ENCODE assay signal across 8 mouse cellular contexts in the genomic region with DNA sequence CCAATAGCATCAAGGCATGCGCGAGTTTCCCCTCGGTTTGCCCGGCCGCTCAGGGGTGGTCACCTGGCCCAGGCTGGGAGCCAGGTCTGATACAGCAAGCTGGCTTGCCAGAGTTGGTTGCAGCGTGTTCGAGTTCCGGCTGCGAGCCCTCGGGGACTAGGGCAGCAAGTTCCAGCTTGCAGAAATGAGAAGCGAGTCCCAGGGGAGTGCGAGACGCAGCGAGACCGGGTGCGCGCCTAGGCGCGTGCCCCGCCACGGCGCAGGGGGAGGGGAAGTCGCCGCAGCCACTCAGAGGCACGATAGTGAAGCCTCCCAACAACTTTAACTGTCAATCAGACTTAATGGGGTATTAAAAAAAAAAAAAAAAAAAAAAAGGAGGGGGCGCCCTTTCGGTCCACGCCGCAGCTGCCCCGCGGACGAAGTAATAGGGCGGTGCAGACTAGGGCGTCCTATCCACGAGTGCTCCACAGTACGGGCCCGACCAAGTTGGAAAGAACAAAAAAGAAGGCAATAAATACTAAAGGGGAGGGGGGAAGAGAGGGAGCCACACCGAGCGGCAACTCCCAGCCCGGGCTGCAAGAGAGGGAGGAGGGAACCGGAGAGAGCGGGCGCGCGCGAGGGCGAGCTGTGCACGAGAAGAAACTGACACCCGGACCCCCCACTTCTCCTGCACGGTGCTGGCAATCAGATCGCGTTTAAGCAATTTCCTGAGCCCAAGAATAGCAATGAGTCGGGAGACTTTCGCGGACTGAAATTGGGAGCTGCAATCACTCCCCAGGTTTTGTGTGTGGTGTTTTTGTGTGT. TPM values are rescaled to one million over a fixed set of nuclear protein-coding genes. Genes with fewer than 3 reads are reported as not detected.
DNase-seq lines count a peak whose midpoint lies in the region; ATAC-seq and TF ChIP-seq lines count a peak whose summit lies in the region.

TSS of gene Dhrs3 (plus strand) at position 695 of the 804 bp plus-strand sequence.

- H3K9ac ChIP-seq in ES-E14 (ENCODE audit: insufficient read depth, low read depth, low read length, poor library complexity, severe bottlenecking) = peak within 1 kb of the TSS; percentile 55
- peak within 1 kb of the TSS; percentile 94 for H3K9ac ChIP-seq in lung, postnatal 0 days (replicated peaks; ENCODE audit: low read depth)

- under 1% methylated on average over 54 of the region's 55 CpGs for WGBS in cerebellum, adult 2 months
- WGBS in lung, postnatal 0 days = 2% methylated on average over 55 of the region's 55 CpGs

- H3K4me3 ChIP-seq in ES-E14 (ENCODE audit: insufficient read depth in 1 of 2, low read depth in 1 of 2, low read length in 2 of 2, poor library complexity in 1 of 2, severe bottlenecking in 1 of 2) = peak within 1 kb of the TSS; percentile 69 to 70
- peak within 1 kb of the TSS; percentile 58 for H3K4me3 ChIP-seq in cerebellum, adult 2 months (replicated peaks; ENCODE audit: insufficient read depth, low read depth, low read length)
- H3K4me3 ChIP-seq in lung, postnatal 0 days (ENCODE audit: low read depth, low read length) = peak within 1 kb of the TSS; percentile 86

- TF ChIP-seq EP300 in lung, postnatal 0 days (IDR thresholded peaks at IDR 0.05) = peak; percentile 53

- TF ChIP-seq CTCF in cerebellum, adult 2 months (IDR thresholded peaks at IDR 0.05; ENCODE audit: borderline replicate concordance, insufficient read depth, low read depth, low read length) = no peak
- peak; percentile 34; the same call in 1 of the 2 replicates for TF ChIP-seq CTCF in lung, postnatal 0 days (IDR thresholded peaks at IDR 0.05)

- no peak for DNase-seq in ES-E14 (ENCODE audit: low read depth, low spot score)
- peak; percentile 52 to 56 for DNase-seq in cerebellum, adult 2 months
- peak; percentile 79 for DNase-seq in forelimb bud, embryonic 11.5 days (ENCODE audit: low read depth, low spot score)
- DNase-seq in heart, postnatal 4 days = peak; percentile 88
- peak; percentile 43 to 51 for DNase-seq in layer of hippocampus, adult 8-10 months (ENCODE audit: low spot score in 2 of 2)
- DNase-seq in lung, postnatal 0 days (ENCODE audit: low spot score) = peak; percentile 97
- DNase-seq in ovary, postnatal 10 days (ENCODE audit: low spot score) = peak; percentile 63
- DNase-seq in thymus, postnatal 10 days (ENCODE audit: low spot score in 2 of 2) = peak; percentile 90

- ATAC-seq in lung, postnatal 0 days = peak; percentile 76

- in situ Hi-C loops in ES-E14 (cut with MboI; ENCODE audit: low sequenced_read_pairs in 2 of 2, unreplicated experiment in 2 of 2) = loop anchor here (25.0 kb wide), 2 partner anchors 395 to 595 kb away; no protein-coding TSS in a partner anchor

- no peaks in the 10 kb centered on the region for H3K9me3 ChIP-seq in ES-E14 (ENCODE audit: control insufficient read depth, insufficient read depth, low read depth, low read length)
- no peaks in the 10 kb centered on the region for H3K9me3 ChIP-seq in lung, postnatal 0 days (ENCODE audit: low read length)

- no peaks in the 10 kb centered on the region for H3K27me3 ChIP-seq in cerebellum, adult 2 months (ENCODE audit: control insufficient read depth, insufficient read depth, low read length)
- H3K27me3 ChIP-seq in lung, postnatal 0 days (replicated peaks; ENCODE audit: insufficient read depth, low read length) = no peaks in the 10 kb centered on the region

- peaks cover 0 to 13% of the 10 kb centered on the region in 2 experiments; a peak in 1 of 4 replicates for H3K4me1 ChIP-seq in ES-E14 (ENCODE audit: control insufficient read depth in 2 of 2, insufficient read depth in 2 of 2, low read length in 2 of 2, poor library complexity in 1 of 2)
- H3K4me1 ChIP-seq in cerebellum, adult 2 months (ENCODE audit: control insufficient read depth, insufficient read depth, low read length) = peaks cover 10% of the 10 kb centered on the region; the same call in 1 of the 2 replicates
- H3K4me1 ChIP-seq in lung, postnatal 0 days (ENCODE audit: insufficient read depth, low read depth, low read length) = peaks cover 18% of the 10 kb centered on the region; the same call in 1 of the 2 replicates

- no peaks in the 10 kb centered on the region for H3K36me3 ChIP-seq in ES-E14 (ENCODE audit: control insufficient read depth, insufficient read depth, low read length, poor library complexity, severe bottlenecking)
- H3K36me3 ChIP-seq in lung, postnatal 0 days (ENCODE audit: insufficient read depth, low read length) = no peaks in the 10 kb centered on the region

- peak within 1 kb of the TSS; percentile 81 for H3K4me2 ChIP-seq in lung, postnatal 0 days (replicated peaks; ENCODE audit: low read depth, low read length)

- no peak within 1 kb of the TSS for H3K27ac ChIP-seq in ES-E14 (ENCODE audit: insufficient read depth, low read depth, low read length, poor library complexity, severe bottlenecking)
- H3K27ac ChIP-seq in cerebellum, adult 2 months (ENCODE audit: insufficient read depth, low read length) = no peak within 1 kb of the TSS
- peak within 1 kb of the TSS; percentile 96 for H3K27ac ChIP-seq in lung, postnatal 0 days (ENCODE audit: low read length)

- TF ChIP-seq POLR2A in cerebellum, adult 2 months (IDR thresholded peaks at IDR 0.05; ENCODE audit: borderline replicate concordance, insufficient read depth, low read length) = no peak

TF ChIP-seq in ES-E14, 5 proteins besides CTCF, POLR2A, EP300 and RAD21:
- TF ChIP-seq CHD2 (IDR thresholded peaks at IDR 0.05; ENCODE audit: low read depth, low read length) (no peak), ZC3H11A (IDR thresholded peaks at IDR 0.05; ENCODE audit: borderline replicate concordance, low read depth, low read length) (no peak), MAFK (IDR thresholded peaks at IDR 0.05; ENCODE audit: insufficient read depth, low read depth, low read length) (peak; percentile 20; the same call in 1 of the 2 replicates), HCFC1 (IDR thresholded peaks at IDR 0.05; ENCODE audit: borderline replicate concordance, insufficient read depth, low read length) (0 out of 2 replicates have a peak, but pooled peaks have one; percentile 36), ZNF384 (IDR thresholded peaks at IDR 0.05; ENCODE audit: low read depth, low read length) (peak; percentile 96)

RNA-seq across cellular contexts. Expression of gene Dhrs3, which starts in this region (rescaled TPM):
- total RNA-seq in ES-E14 (2012; rRNA removed) = 3.8 and 5.3 TPM in 2 replicates
- 21.8 and 24.4 TPM in 2 replicates for polyA plus RNA-seq in cerebellum, adult 2 months (2012; rRNA removed)
- 10 to 100 TPM; 40.6 to 50.7 TPM for total RNA-seq in heart, postnatal 4 days (2021)
- 10 to 100 TPM; 28.7 to 41.1 (median 35.0) TPM for total RNA-seq in layer of hippocampus, adult 8-10 months (2022)
- 177 and 229 TPM in 2 replicates for polyA plus RNA-seq in lung, postnatal 0 days (2015; fragmentation: Nextera tagmentation; extraction: Ambion mirVana)
